Mouse (Mus musculus): ENCODE data around the gene Hacl1.

Hacl1 gene

GRCm38 (mm10) chr14:31640890-31641505, at the start of gene Hacl1, which contains the start of gene Btd:
Gene Hacl1 (minus strand): TSS chr14:31641286.
Gene Btd (plus strand): TSS chr14:31641028.
- DNase-seq (ENCODE audit: low read depth, low spot score), result peak; percentile 96

DNA sequence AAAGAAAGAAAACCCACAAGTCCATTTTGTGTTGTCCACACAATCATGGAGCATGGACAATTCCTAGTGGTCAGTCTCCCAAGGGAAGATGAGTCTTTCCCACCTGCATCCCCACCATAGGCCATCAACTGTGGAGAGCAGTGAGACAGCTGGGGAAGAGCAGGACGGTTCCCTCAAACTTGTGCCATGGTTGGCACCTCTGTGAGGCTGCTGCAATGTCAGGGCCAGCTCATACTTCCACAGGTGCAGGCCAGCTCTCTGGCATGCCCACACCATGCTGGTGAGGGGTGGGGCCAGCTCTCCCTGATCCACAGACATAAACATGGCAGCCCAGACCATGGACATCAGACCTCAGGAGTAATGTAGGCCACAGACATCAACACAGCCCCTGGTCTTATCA, 45.1 kb upstream of the Hacl1 start:
- no peak for DNase-seq (ENCODE audit: low read depth, low spot score)

- peak; percentile 51 for DNase-seq (ENCODE audit: low read depth, low spot score)
Observed at GRCm38 (mm10) chr14:31685680-31686079, 44.6 kb upstream of the Hacl1 start.

GRCm38 (mm10) chr14:31684343-31685040, 43.4 kb upstream of the Hacl1 start:
- peak; percentile 72 for DNase-seq (ENCODE audit: low read depth, low spot score)

DNA sequence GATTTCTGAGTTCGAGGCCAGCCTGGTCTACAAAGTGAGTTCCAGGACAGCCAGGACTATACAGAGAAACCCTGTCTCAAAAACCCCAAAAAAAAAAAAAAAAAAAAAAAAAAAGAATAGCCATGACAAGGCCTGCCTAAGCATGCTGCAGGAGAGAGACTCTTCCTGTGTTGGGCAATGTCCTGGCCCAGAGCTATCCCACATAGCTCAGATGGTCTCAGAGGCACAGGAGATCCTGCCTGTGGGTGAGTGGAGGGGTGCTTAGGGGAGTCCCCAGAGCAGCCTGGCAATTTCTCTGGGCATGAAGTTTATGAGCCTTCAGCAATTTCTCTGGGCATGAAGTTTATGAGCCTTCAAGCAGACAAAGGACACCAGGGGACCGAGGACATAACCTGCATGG, 42.5 kb upstream of the Hacl1 start:
- no peak for DNase-seq (ENCODE audit: low read depth, low spot score)

DNA sequence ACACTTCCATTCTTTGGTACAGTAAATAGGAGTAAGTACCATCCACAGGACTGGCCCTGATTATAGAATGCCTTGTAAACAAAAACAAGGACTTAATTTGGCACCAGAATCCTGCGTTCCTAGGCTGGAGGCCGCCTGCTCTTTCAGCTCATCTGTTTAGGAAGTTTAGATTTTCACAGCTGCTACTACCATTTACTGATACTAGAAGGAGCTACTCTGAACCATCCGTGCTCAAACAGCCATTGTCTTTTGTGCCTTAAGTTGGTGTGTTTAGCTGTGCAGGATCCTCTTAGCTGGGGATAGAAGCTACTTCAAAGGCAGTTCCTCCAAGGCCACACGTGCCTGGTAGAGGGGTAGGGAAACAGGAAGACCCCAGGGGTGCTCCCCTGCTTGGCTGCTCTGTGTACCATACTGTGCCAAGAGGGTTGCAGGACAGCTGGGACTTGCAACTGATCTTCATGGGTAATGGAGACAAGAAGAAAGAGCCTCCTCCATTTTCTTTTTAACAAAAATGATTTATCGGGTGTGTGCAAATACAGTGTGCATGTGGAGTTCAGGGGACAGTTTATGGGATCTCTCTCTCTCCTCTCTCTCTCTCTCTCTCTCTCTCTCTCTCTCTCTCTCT, 41.0 kb upstream of the Hacl1 start:
- no peak for DNase-seq (ENCODE audit: low read depth, low spot score)

DNA sequence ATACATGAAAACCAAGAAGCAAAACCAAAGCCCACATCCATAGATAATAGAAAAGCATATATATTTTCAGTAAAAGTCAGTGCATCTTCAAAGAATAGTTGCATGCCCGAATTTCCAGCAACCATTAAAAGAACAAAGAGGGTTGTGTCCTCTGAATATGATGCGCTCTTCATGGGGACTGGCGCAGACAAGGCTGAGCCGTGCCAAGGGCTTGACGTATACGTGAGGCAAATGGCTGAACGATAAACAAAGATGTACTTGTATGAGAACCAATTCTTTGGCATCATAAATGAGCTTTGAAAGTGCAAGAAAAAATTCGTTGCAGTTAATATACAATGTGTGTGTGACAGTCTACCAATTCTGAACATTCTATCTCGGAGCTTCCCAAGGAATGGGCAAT, 40.2 kb upstream of the Hacl1 start:
- no peak for DNase-seq (ENCODE audit: low read depth, low spot score)

DNA sequence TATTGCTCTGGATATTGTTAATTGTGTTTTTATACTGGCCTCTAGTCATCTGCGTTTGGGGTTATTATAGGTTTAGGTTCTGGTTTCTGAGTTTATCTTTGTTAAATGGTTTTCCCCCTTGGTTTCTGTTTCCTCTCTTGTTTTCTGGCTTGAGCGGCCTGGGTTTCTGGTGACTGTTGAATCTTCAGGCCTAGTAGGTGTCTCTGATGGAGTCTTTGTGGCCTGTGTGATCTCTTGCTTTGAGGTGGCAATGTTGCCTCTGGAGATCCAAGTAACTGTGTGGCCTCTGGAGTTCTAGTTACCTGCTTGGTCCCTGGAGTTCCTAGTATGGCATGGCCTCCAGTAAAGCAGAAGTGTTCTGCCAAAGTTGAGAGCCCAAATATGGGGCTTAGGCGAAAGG, 39.6 kb upstream of the Hacl1 start:
- no peak for DNase-seq (ENCODE audit: low read depth, low spot score)

GRCm38 (mm10) chr14:31671635-31672320, 30.7 kb upstream of the Hacl1 start:
- no peak for DNase-seq (ENCODE audit: low read depth, low spot score)

- peak; percentile 79 for DNase-seq (ENCODE audit: low read depth, low spot score)
Observed at GRCm38 (mm10) chr14:31669642-31670490, 28.8 kb upstream of the Hacl1 start.

DNA sequence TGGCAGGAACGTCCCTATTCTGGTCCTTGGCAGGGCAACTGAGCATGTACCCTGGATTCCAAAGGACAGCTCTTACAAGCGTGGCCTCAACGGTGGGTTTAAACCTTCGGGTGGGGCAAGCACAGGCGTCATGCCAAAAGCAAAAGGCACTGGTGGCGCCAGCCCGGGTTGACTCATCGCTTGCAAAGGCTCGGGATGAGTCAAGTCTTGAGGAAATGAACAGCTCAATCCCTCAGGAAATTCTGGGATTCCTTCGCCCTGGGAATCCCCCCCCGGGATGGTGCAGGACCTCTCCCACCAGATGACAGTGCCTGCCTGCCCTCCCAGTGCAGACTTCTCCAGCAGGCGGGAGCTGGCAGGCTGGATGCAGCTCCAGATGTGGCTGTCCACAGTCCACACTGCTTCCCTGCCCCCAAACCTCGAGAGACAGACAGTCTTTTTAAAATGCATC, 28.1 kb upstream of the Hacl1 start:
- no peak for DNase-seq (ENCODE audit: low read depth, low spot score)

- DNase-seq (ENCODE audit: low read depth, low spot score), result no peak
Observed at GRCm38 (mm10) chr14:31668326-31668725, 27.2 kb upstream of the Hacl1 start.

DNA sequence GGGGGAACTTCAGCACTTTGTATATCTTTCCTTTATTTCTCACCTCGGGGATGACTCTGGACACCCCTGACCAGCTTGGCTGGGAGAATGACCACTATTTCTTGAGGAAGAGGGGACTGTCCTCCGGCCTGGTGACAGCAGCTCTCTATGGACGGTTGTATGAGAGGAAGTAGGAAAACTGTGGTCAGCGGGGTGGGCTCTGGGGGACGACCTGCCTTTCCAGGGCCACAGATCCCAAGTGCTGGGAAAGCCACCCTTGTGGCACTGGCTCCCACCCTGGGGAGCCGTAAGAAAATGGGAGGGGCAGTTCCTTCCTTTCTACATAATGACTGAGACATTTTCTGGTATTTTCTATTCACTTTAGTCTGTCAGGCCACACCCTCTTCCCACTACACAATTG, 26.7 kb upstream of the Hacl1 start:
- DNase-seq (ENCODE audit: low read depth, low spot score), result no peak

DNA sequence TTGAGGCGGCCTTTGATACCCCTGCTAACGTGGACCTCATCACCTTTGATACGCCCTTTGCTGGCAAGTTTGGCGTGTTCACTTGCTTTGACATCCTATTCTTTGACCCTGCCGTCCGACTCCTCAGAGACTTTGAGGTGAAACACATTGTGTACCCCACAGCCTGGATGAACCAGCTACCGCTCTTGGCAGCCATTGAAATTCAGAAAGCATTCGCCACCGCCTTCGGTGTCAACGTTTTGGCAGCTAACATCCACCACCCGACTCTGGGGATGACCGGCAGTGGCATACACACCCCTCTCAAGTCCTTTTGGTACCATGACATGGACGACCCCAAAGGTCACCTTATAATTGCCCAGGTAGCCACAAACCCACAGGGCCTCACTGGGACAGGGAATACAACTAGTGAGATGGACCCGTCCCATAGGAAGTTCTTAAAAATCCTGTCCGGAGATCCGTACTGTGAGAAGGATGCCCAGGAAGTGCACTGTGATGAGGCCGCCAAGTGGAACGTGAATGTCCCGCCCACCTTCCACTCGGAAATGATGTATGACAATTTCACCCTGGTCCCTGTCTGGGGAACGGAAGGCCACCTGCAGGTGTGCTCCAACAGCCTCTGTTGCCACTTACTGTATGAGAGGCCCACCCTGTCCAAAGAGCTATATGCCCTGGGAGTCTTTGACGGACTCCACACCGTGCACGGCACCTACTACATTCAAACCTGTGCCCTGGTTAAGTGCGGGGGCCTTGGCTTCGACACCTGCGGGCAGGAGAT, 26.0 kb upstream of the Hacl1 start:
- DNase-seq (ENCODE audit: low read depth, low spot score), result no peak

GRCm38 (mm10) chr14:31665566-31665940, 24.5 kb upstream of the Hacl1 start:
- no peak for DNase-seq (ENCODE audit: low read depth, low spot score)

GRCm38 (mm10) chr14:31664903-31665565, 23.9 kb upstream of the Hacl1 start:
- peak; percentile 82 for DNase-seq (ENCODE audit: low read depth, low spot score)

- no peak for DNase-seq (ENCODE audit: low read depth, low spot score)
Observed at GRCm38 (mm10) chr14:31664100-31664902, 23.2 kb upstream of the Hacl1 start.

DNA sequence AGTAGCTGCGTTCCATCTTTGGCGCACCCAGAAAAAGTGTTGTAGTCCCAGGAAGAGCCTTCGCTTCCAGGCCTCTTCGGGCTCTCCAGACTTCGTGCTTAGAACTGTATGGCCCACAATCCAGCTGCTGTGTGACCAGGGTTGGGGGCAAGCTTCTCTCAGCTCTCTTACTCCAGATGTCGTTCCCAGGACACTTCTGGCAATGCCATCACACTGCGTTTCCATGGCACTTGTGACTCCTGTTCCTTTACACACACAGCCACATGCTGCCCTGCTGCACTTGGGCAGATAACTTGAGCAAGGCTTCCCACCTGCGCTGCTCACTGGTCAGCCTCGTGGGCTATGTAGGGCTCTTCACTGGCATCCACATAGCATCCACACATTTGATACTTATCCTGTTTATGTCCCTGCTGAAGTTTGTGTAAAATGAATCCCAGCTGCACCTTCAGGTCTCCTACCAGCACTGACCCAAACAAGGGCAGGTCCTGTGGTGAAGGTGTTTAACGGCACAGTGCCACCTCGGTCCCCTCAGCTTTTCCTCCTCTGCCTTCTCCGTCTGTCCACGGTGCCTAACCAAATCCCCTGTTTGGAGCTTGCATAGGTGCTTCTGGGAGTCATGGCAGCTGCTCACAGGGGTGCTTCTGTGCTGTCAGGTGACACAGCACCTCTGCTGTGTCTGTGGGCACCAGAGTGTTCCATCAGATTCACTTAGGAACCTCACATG, 22.5 kb upstream of the Hacl1 start:
- DNase-seq (ENCODE audit: low read depth, low spot score), result no peak
